Mouse (Mus musculus): ENCODE results near the gene Zfx. TPM values are rescaled to one million over a fixed set of nuclear protein-coding genes. Genes with fewer than 3 reads are reported as not detected.

The Zfx gene
- polyA plus RNA-seq, 1 experiment from 2014 or later = 40.1 TPM

GRCm38 (mm10) chrX:94115882-94116281 is 7.6 kb downstream of the Zfx start:
- Histone ChIP-seq H3K9me3 (ENCODE audit: control insufficient read depth, low read depth, low read length) (no peaks in the 10 kb centered on the region), H3K27me3 (ENCODE audit: control insufficient read depth, insufficient read depth, low read length) (no peaks in the 10 kb centered on the region), H3K4me2 (replicated peaks; ENCODE audit: low read depth, low read length) (no peak overlapping the region), H3K4me1 (ENCODE audit: control insufficient read depth, insufficient read depth, low read length) (no peaks in the 10 kb centered on the region), H3K4me3 (ENCODE audit: low read depth, low read length) (no peak overlapping the region), H3K27ac (ENCODE audit: low read length) (no peak overlapping the region), H3K36me3 (ENCODE audit: control insufficient read depth, insufficient read depth, low read length) (no peaks in the 10 kb centered on the region), H3K9ac (replicated peaks; ENCODE audit: low read depth, low read length) (no peak overlapping the region)
- 81% methylated on average over 6 of the region's 6 CpGs for WGBS
- ATAC-seq (ENCODE audit: insufficient number of reproducible peaks, insufficient read depth, low FRiP score, low read depth) = no peak

- H3K4me3 ChIP-seq (ENCODE audit: low read depth, low read length) = no peak overlapping the region
- H3K4me2 ChIP-seq (replicated peaks; ENCODE audit: low read depth, low read length) = no peak overlapping the region
- no peaks in the 10 kb centered on the region for H3K27me3 ChIP-seq (ENCODE audit: control insufficient read depth, insufficient read depth, low read length)
- H3K4me1 ChIP-seq (ENCODE audit: control insufficient read depth, insufficient read depth, low read length) = no peaks in the 10 kb centered on the region
- no peak overlapping the region for H3K27ac ChIP-seq (ENCODE audit: low read length)
- no peaks in the 10 kb centered on the region for H3K9me3 ChIP-seq (ENCODE audit: control insufficient read depth, low read depth, low read length)
- H3K9ac ChIP-seq (replicated peaks; ENCODE audit: low read depth, low read length) = no peak overlapping the region
- ATAC-seq (ENCODE audit: insufficient number of reproducible peaks, insufficient read depth, low FRiP score, low read depth) = no peak
- 63% methylated on average over 2 of the region's 2 CpGs for WGBS
- H3K36me3 ChIP-seq (ENCODE audit: control insufficient read depth, insufficient read depth, low read length) = no peaks in the 10 kb centered on the region
Measured at GRCm38 (mm10) chrX:94105964-94106363, 17.5 kb downstream of the Zfx start.

GRCm38 (mm10) chrX:94102938-94103337 is 20.6 kb downstream of the Zfx start:
- Histone ChIP-seq H3K9ac (replicated peaks; ENCODE audit: low read depth, low read length) (no peak overlapping the region), H3K27me3 (ENCODE audit: control insufficient read depth, insufficient read depth, low read length) (no peaks in the 10 kb centered on the region), H3K4me3 (ENCODE audit: low read depth, low read length) (no peak overlapping the region), H3K9me3 (ENCODE audit: control insufficient read depth, low read depth, low read length) (no peaks in the 10 kb centered on the region), H3K36me3 (ENCODE audit: control insufficient read depth, insufficient read depth, low read length) (no peaks in the 10 kb centered on the region; the same call in 1 of the 2 replicates), H3K4me1 (ENCODE audit: control insufficient read depth, insufficient read depth, low read length) (no peaks in the 10 kb centered on the region), H3K4me2 (replicated peaks; ENCODE audit: low read depth, low read length) (no peak overlapping the region), H3K27ac (ENCODE audit: low read length) (no peak overlapping the region)
- ATAC-seq (ENCODE audit: insufficient number of reproducible peaks, insufficient read depth, low FRiP score, low read depth) = no peak

GRCm38 (mm10) chrX:94100561-94100960 is 22.9 kb downstream of the Zfx start:
- Histone ChIP-seq H3K27me3 (ENCODE audit: control insufficient read depth, insufficient read depth, low read length) (no peaks in the 10 kb centered on the region), H3K4me3 (ENCODE audit: low read depth, low read length) (no peak overlapping the region), H3K9me3 (ENCODE audit: control insufficient read depth, low read depth, low read length) (no peaks in the 10 kb centered on the region), H3K4me2 (replicated peaks; ENCODE audit: low read depth, low read length) (no peak overlapping the region), H3K27ac (ENCODE audit: low read length) (no peak overlapping the region), H3K4me1 (ENCODE audit: control insufficient read depth, insufficient read depth, low read length) (no peaks in the 10 kb centered on the region), H3K36me3 (ENCODE audit: control insufficient read depth, insufficient read depth, low read length) (no peaks in the 10 kb centered on the region; the same call in 1 of the 2 replicates), H3K9ac (replicated peaks; ENCODE audit: low read depth, low read length) (no peak overlapping the region)
- 80% methylated on average over 1 of the region's 1 CpGs for WGBS
- no peak for ATAC-seq (ENCODE audit: insufficient number of reproducible peaks, insufficient read depth, low FRiP score, low read depth)

- Histone ChIP-seq H3K27me3 (ENCODE audit: control insufficient read depth, insufficient read depth, low read length) (no peaks in the 10 kb centered on the region), H3K36me3 (ENCODE audit: control insufficient read depth, insufficient read depth, low read length) (no peaks in the 10 kb centered on the region; the same call in 1 of the 2 replicates), H3K4me2 (replicated peaks; ENCODE audit: low read depth, low read length) (no peak overlapping the region), H3K9ac (replicated peaks; ENCODE audit: low read depth, low read length) (no peak overlapping the region), H3K4me3 (ENCODE audit: low read depth, low read length) (no peak overlapping the region), H3K27ac (ENCODE audit: low read length) (no peak overlapping the region), H3K4me1 (ENCODE audit: control insufficient read depth, insufficient read depth, low read length) (no peaks in the 10 kb centered on the region), H3K9me3 (ENCODE audit: control insufficient read depth, low read depth, low read length) (no peaks in the 10 kb centered on the region)
- 85% methylated on average over 2 of the region's 2 CpGs for WGBS
- ATAC-seq (ENCODE audit: insufficient number of reproducible peaks, insufficient read depth, low FRiP score, low read depth) = no peak
Measured at GRCm38 (mm10) chrX:94091001-94091400, 32.5 kb downstream of the Zfx start.

GRCm38 (mm10) chrX:94061246-94061645 is 62.3 kb downstream of the Zfx start:
- H3K27ac ChIP-seq (ENCODE audit: low read length) = no peak overlapping the region
- no peak for ATAC-seq (ENCODE audit: insufficient number of reproducible peaks, insufficient read depth, low FRiP score, low read depth)
- H3K4me1 ChIP-seq (ENCODE audit: control insufficient read depth, insufficient read depth, low read length) = no peaks in the 10 kb centered on the region
- H3K4me2 ChIP-seq (replicated peaks; ENCODE audit: low read depth, low read length) = no peak overlapping the region
- H3K4me3 ChIP-seq (ENCODE audit: low read depth, low read length) = no peak overlapping the region
- no peak overlapping the region for H3K9ac ChIP-seq (replicated peaks; ENCODE audit: low read depth, low read length)
- no peaks in the 10 kb centered on the region for H3K9me3 ChIP-seq (ENCODE audit: control insufficient read depth, low read depth, low read length)
- 44% methylated on average over 6 of the region's 6 CpGs for WGBS
- no peaks in the 10 kb centered on the region for H3K27me3 ChIP-seq (ENCODE audit: control insufficient read depth, insufficient read depth, low read length)
- no peaks in the 10 kb centered on the region for H3K36me3 ChIP-seq (ENCODE audit: control insufficient read depth, insufficient read depth, low read length)

GRCm38 (mm10) chrX:94060751-94061150 is 62.8 kb downstream of the Zfx start:
- no peaks in the 10 kb centered on the region for H3K27me3 ChIP-seq (ENCODE audit: control insufficient read depth, insufficient read depth, low read length)
- no peak for ATAC-seq (ENCODE audit: insufficient number of reproducible peaks, insufficient read depth, low FRiP score, low read depth)
- no peak overlapping the region for H3K27ac ChIP-seq (ENCODE audit: low read length)

GRCm38 (mm10) chrX:94058748-94059147 is 64.8 kb downstream of the Zfx start:
- no peak for ATAC-seq (ENCODE audit: insufficient number of reproducible peaks, insufficient read depth, low FRiP score, low read depth)
- no peaks in the 10 kb centered on the region for H3K27me3 ChIP-seq (ENCODE audit: control insufficient read depth, insufficient read depth, low read length)

More at GRCm38 (mm10) chrX:94060751-94061150, 62.8 kb downstream of the Zfx start:
- no peaks in the 10 kb centered on the region for H3K9me3 ChIP-seq (ENCODE audit: control insufficient read depth, low read depth, low read length)
- no peak overlapping the region for H3K9ac ChIP-seq (replicated peaks; ENCODE audit: low read depth, low read length)
- WGBS = 64% methylated on average over 8 of the region's 8 CpGs
- no peaks in the 10 kb centered on the region for H3K36me3 ChIP-seq (ENCODE audit: control insufficient read depth, insufficient read depth, low read length)
- H3K4me2 ChIP-seq (replicated peaks; ENCODE audit: low read depth, low read length) = no peak overlapping the region
- no peaks in the 10 kb centered on the region for H3K4me1 ChIP-seq (ENCODE audit: control insufficient read depth, insufficient read depth, low read length)
- H3K4me3 ChIP-seq (ENCODE audit: low read depth, low read length) = no peak overlapping the region

GRCm38 (mm10) chrX:94049048-94049447 is 74.5 kb downstream of the Zfx start:
- ATAC-seq (ENCODE audit: insufficient number of reproducible peaks, insufficient read depth, low FRiP score, low read depth) = no peak
- no peak overlapping the region for H3K4me3 ChIP-seq (ENCODE audit: low read depth, low read length)
- no peaks in the 10 kb centered on the region for H3K36me3 ChIP-seq (ENCODE audit: control insufficient read depth, insufficient read depth, low read length)
- H3K27ac ChIP-seq (ENCODE audit: low read length) = no peak overlapping the region
- no peaks in the 10 kb centered on the region for H3K9me3 ChIP-seq (ENCODE audit: control insufficient read depth, low read depth, low read length)
- 52% methylated on average over 3 of the region's 3 CpGs for WGBS
- H3K9ac ChIP-seq (replicated peaks; ENCODE audit: low read depth, low read length) = no peak overlapping the region
- no peak overlapping the region for H3K4me2 ChIP-seq (replicated peaks; ENCODE audit: low read depth, low read length)
- no peaks in the 10 kb centered on the region for H3K4me1 ChIP-seq (ENCODE audit: control insufficient read depth, insufficient read depth, low read length)
- no peaks in the 10 kb centered on the region for H3K27me3 ChIP-seq (ENCODE audit: control insufficient read depth, insufficient read depth, low read length)

More at GRCm38 (mm10) chrX:94058748-94059147, 64.8 kb downstream of the Zfx start:
- Histone ChIP-seq H3K4me1 (ENCODE audit: control insufficient read depth, insufficient read depth, low read length) (no peaks in the 10 kb centered on the region), H3K4me3 (ENCODE audit: low read depth, low read length) (no peak overlapping the region), H3K36me3 (ENCODE audit: control insufficient read depth, insufficient read depth, low read length) (no peaks in the 10 kb centered on the region), H3K27ac (ENCODE audit: low read length) (no peak overlapping the region), H3K9me3 (ENCODE audit: control insufficient read depth, low read depth, low read length) (no peaks in the 10 kb centered on the region), H3K4me2 (replicated peaks; ENCODE audit: low read depth, low read length) (no peak overlapping the region), H3K9ac (replicated peaks; ENCODE audit: low read depth, low read length) (no peak overlapping the region)
- WGBS = 33% methylated on average over 6 of the region's 6 CpGs

Measured in stomach, embryonic 14.5 days (tissue).